Mouse (Mus musculus) neural tube, embryonic 11.5 days (tissue): Measurements from ENCODE around the gene Znrf3. TPM values are rescaled to one million over a fixed set of nuclear protein-coding genes. Genes with fewer than 3 reads are reported as not detected.

ENCODE experiments used
- ATAC-seq: fragments of 200-750 bp; cut with Nextera tagmentation; 2 replicates; pipeline ENCODE4 v1.8.0; 2017; ENCODE audit warnings: moderate number of reproducible peaks, mild to moderate bottlenecking, moderate TSS enrichment, moderate library complexity; ENCODE audit not compliant: insufficient read depth, low FRiP score, low TSS enrichment
- DNase-seq: peaks from one replicate; pipeline ENCODE4 v3.0.0-alpha.2; 2015; ENCODE audit warnings: low spot score
- H3K27ac ChIP-seq: fragments of 300-500 bp; sonication (generic); 2 replicates; pipeline ENCODE4 v1.5.1; 2014; ENCODE audit warnings: low read depth, mild to moderate bottlenecking, low read length
- H3K27me3 ChIP-seq: fragments of 300-500 bp; sonication (generic); 2 replicates; pipeline ENCODE4 v1.6.1; 2014; ENCODE audit warnings: mild to moderate bottlenecking, low read length, mixed read lengths; ENCODE audit not compliant: control insufficient read depth, insufficient read depth
- H3K36me3 ChIP-seq: fragments of 300-500 bp; sonication (generic); 2 replicates; pipeline ENCODE4 v1.6.1; 2014; ENCODE audit warnings: mild to moderate bottlenecking, low read length, moderate library complexity, mixed read lengths; ENCODE audit not compliant: control insufficient read depth, insufficient read depth
- H3K4me1 ChIP-seq: fragments of 300-500 bp; sonication (generic); 2 replicates; pipeline ENCODE4 v1.6.1; 2014; ENCODE audit warnings: low read length, mixed read lengths; ENCODE audit not compliant: control insufficient read depth, insufficient read depth
- H3K4me2 ChIP-seq: fragments of 300-500 bp; sonication (generic); 2 replicates; pipeline ENCODE4 v1.6.1; 2014; ENCODE audit warnings: low read depth, mild to moderate bottlenecking, moderate library complexity
- H3K4me3 ChIP-seq: fragments of 300-500 bp; sonication (generic); 2 replicates; pipeline ENCODE4 v1.5.1; 2014; ENCODE audit warnings: low read depth, low read length
- H3K9ac ChIP-seq: fragments of 300-500 bp; sonication (generic); 2 replicates; pipeline ENCODE4 v1.6.1; 2014; ENCODE audit warnings: mild to moderate bottlenecking, low read length
- H3K9me3 ChIP-seq: fragments of 300-500 bp; sonication (generic); 2 replicates; pipeline ENCODE4 v1.6.1; 2016; ENCODE audit warnings: low read length; ENCODE audit not compliant: control insufficient read depth
- WGBS: fragments of 180-500 bp; shearing (Covaris S2); extraction: QIAGEN DNeasy Blood & Tissue Kit; methylation state at CpG from one replicate; pipeline ENCODE4 v1.1.7; 2014; 5-methylcytosine and 5-hydroxymethylcytosine counted together
- polyA plus RNA-seq: library from polyadenylated mRNA; unstranded; fragments of >200 nt; fragmentation: Nextera tagmentation; extraction: Ambion mirVana; gene quantifications from 2 replicates; pipeline ENCODE4 v1.2.1, GENCODE M21; 2014

The Znrf3 gene
- polyA plus RNA-seq, 1 experiment from 2014 or later = 9.4 TPM

DNA sequence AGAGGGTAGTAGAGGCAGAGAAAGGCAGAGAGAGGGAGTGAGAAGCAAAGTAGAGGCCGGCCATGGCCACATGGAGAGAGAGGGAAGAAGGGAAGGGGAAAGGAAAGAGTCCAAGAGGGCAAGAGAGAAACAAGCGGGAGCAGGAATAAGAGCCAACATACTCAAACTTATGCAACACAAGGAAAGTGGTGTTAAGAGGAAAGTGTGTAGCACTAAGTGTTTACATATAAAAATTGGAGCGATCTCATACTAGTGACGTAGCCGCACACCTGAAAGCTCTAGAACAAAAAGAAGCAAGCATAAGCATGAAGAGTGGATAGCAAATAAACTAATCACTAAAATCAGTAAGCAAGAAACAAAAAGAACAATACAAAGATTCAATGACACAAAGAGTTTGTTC, 95.2 kb downstream of the Znrf3 start:
- DNase-seq = no peak
- no peak overlapping the region for H3K27ac ChIP-seq
- no peak for ATAC-seq
- H3K4me1 ChIP-seq = no peaks in the 10 kb centered on the region
- WGBS = 94% methylated on average over 5 of the region's 5 CpGs
- H3K9me3 ChIP-seq = no peaks in the 10 kb centered on the region
- H3K36me3 ChIP-seq = no peaks in the 10 kb centered on the region
- H3K9ac ChIP-seq = no peak overlapping the region
- no peaks in the 10 kb centered on the region for H3K27me3 ChIP-seq
- H3K4me2 ChIP-seq = no peak overlapping the region
- no peak overlapping the region for H3K4me3 ChIP-seq

DNA sequence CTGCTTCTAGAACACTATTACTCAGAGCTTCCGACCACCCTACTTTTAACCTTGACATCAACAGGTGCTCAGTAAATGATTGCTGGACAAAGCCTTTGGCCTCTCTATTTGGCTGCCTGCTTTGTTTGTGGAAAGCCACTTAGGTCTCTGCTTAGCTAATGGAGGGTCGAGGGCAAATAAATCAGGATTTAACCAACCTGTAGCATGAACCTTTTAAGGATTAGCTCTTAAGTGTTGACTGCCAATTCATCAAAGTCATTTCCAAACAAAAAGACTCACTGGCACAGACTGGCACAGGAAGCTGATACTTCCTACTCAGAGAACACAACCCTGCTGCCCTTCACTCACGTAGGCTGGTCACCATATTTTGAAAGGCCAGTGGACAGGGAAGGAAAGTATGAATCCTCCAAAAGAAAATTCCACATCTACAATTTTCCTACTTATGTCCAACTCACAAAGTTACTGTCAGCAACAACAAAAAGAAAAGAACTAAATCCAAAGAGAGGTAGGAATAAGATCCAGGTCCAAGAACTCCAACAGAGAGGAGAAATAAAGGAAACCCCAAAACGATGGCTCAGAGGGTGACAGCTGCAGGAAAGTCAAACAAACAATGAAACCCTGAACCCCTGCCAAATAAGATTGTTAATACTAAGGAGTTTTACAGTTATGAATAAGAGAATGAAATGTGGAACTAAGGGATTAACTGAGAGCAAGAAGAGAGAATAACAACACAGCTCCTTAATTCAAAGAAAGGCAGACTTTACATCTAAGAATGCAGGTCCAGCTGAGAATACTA, 97.6 kb downstream of the Znrf3 start:
- H3K4me2 ChIP-seq = no peak overlapping the region
- no peaks in the 10 kb centered on the region for H3K4me1 ChIP-seq
- ATAC-seq (no peak), DNase-seq (no peak)
- no peaks in the 10 kb centered on the region for H3K36me3 ChIP-seq
- H3K9me3 ChIP-seq = no peaks in the 10 kb centered on the region
- no peaks in the 10 kb centered on the region for H3K27me3 ChIP-seq
- no peak overlapping the region for H3K9ac ChIP-seq
- no peak overlapping the region for H3K4me3 ChIP-seq
- H3K27ac ChIP-seq = no peak overlapping the region
- 70% methylated on average over 4 of the region's 4 CpGs for WGBS

DNA sequence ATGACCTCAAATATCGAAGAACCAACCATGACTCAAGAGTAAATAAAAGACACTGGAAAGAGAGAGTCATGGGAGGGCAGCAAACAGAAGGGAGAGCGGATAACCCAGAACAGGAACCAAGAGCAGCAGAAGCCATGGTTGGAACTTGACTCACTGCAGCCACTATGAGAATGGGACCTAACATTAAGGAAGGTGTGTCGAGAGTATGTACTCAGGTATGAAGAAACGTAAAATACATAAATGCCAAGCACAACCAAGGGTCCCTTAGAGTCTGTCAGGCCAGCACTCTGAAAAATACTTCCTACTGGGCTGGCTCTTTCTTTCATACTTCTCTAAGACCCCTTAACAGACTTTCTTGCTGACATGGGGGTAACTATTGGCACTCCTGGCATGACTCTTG, 100.9 kb downstream of the Znrf3 start:
- Histone ChIP-seq H3K27ac (no peak overlapping the region), H3K27me3 (no peaks in the 10 kb centered on the region), H3K9me3 (no peaks in the 10 kb centered on the region), H3K4me2 (no peak overlapping the region), H3K4me1 (no peaks in the 10 kb centered on the region), H3K36me3 (no peaks in the 10 kb centered on the region), H3K9ac (no peak overlapping the region), H3K4me3 (no peak overlapping the region)
- DNase-seq (no peak), ATAC-seq (no peak)
- 93% methylated on average over 4 of the region's 4 CpGs for WGBS

DNA sequence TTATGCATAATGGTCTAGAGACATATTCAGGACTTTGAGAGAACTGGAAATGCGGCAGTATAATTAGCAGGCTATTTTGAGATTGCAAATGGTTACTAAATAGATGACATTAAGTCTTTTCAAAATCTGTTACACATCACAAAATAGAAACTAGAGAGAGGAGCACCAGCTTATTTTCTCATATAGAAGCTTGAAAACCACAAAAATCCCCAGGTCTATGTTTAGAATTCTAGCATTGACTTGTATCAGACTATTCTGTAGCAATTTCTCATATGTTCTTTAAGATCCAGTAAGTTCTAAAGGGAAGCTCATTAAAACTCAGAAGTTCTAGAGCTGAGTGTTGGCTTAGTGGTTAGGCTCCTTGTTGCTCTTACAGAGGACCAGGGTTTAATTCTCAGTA, 104.9 kb downstream of the Znrf3 start:
- no peak for DNase-seq
- H3K27ac ChIP-seq = no peak overlapping the region
- H3K36me3 ChIP-seq = no peaks in the 10 kb centered on the region
- ATAC-seq = no peak
- H3K4me3 ChIP-seq = no peak overlapping the region
- H3K4me1 ChIP-seq = no peaks in the 10 kb centered on the region
- H3K9me3 ChIP-seq = no peaks in the 10 kb centered on the region
- 96% methylated on average over 1 of the region's 1 CpGs for WGBS
- H3K4me2 ChIP-seq = no peak overlapping the region
- H3K27me3 ChIP-seq = no peaks in the 10 kb centered on the region
- no peak overlapping the region for H3K9ac ChIP-seq

DNA sequence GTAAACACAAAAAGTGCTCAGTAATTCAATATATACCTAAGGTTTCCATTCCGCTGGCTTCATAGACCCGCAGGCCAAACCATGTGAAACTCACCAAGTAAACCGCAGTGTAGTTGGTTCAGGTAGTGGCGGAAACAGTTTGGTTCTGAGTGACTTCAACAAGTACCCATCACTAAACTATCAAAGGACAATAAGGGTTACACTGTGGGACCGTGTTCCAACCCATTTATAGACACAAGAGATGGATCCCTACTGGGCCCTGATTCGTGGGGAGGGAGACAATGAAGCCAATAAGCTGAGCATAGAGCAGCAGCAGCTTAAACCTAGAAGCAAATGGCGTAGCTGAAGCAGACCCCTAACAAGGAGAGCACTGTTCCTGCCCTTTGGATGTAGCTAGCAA, 107.8 kb downstream of the Znrf3 start:
- no peak for DNase-seq
- 79% methylated on average over 7 of the region's 7 CpGs for WGBS
- ATAC-seq = no peak

DNA sequence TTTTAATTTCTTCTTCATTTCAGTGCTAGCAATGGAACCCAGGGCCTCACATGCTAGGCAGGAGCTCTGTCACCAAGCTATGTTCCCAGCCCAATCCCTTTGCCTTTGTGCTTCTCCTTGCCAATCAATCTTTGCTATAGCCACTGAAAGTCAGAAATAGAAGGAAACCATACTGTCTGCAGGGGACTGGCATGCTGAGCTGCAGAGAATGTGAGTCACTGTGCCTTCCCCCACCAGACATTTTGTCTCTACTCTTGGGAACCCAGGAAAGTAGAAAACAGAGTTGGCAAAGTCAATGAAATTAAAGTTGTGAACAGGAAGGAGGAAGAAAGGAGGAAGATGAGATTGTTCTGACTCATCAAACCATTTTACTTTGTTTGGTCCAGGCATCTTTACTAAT, 108.4 kb downstream of the Znrf3 start:
- Histone ChIP-seq H3K4me3 (no peak overlapping the region), H3K27me3 (no peaks in the 10 kb centered on the region), H3K9me3 (no peaks in the 10 kb centered on the region), H3K4me1 (no peaks in the 10 kb centered on the region), H3K9ac (no peak overlapping the region), H3K27ac (no peak overlapping the region), H3K36me3 (no peaks in the 10 kb centered on the region), H3K4me2 (no peak overlapping the region)
- DNase-seq (no peak), ATAC-seq (no peak)

More for the DNA sequence above, 107.8 kb downstream of the Znrf3 start:
- H3K27ac ChIP-seq = no peak overlapping the region
- no peak overlapping the region for H3K9ac ChIP-seq
- no peaks in the 10 kb centered on the region for H3K4me1 ChIP-seq
- no peaks in the 10 kb centered on the region for H3K27me3 ChIP-seq
- no peaks in the 10 kb centered on the region for H3K9me3 ChIP-seq
- H3K36me3 ChIP-seq = no peaks in the 10 kb centered on the region
- H3K4me2 ChIP-seq = no peak overlapping the region
- no peak overlapping the region for H3K4me3 ChIP-seq

DNA sequence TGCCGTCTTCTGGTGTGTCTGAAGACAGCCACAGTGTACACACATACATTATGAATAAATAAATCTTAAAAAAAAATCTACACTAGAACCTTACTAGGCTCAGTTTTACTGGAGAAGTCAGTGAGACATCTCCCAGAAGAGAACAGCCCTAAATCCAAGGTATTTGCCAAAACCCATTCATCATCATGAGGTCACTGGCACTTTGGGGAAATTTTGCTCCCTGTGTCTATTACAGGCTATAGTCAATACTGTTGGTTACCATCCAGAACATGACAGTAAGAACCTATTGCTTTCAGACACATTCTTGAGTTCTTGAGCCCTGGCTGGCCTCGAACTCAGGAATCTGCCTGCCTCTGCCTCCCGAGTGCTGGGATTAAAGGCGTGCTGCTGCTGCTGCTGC, 113.8 kb downstream of the Znrf3 start:
- no peak overlapping the region for H3K4me3 ChIP-seq
- H3K4me2 ChIP-seq = no peak overlapping the region
- H3K4me1 ChIP-seq = no peaks in the 10 kb centered on the region
- ATAC-seq (no peak), DNase-seq (no peak)
- no peaks in the 10 kb centered on the region for H3K27me3 ChIP-seq
- H3K9me3 ChIP-seq = no peaks in the 10 kb centered on the region
- 95% methylated on average over 4 of the region's 4 CpGs for WGBS
- no peak overlapping the region for H3K27ac ChIP-seq
- H3K9ac ChIP-seq = no peak overlapping the region
- no peaks in the 10 kb centered on the region for H3K36me3 ChIP-seq

DNA sequence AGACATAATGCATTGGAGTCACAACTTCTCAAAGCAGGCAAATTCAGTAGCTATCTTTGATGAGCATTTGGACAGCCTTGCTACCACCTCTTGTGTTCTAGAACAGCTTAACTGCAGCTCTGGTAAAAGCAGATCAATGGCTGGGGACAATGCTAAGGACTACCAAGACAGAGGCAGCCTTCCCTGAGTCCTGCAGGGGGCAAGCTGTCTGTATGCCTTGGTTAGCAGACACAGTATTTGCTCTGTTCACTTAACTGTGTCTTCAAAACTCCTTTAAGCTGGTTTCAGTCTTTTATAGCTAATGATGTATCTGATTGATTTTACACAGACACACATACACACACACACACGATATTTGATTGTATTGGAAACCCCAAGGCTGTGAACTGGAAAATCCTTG, 117.0 kb downstream of the Znrf3 start:
- H3K4me3 ChIP-seq = no peak overlapping the region
- H3K9ac ChIP-seq = no peak overlapping the region
- H3K27ac ChIP-seq = no peak overlapping the region
- no peaks in the 10 kb centered on the region for H3K27me3 ChIP-seq
- no peaks in the 10 kb centered on the region for H3K9me3 ChIP-seq
- no peak overlapping the region for H3K4me2 ChIP-seq
- H3K4me1 ChIP-seq = no peaks in the 10 kb centered on the region
- DNase-seq (no peak), ATAC-seq (no peak)
- no peaks in the 10 kb centered on the region for H3K36me3 ChIP-seq
- WGBS = 69% methylated on average over 1 of the region's 1 CpGs

DNA sequence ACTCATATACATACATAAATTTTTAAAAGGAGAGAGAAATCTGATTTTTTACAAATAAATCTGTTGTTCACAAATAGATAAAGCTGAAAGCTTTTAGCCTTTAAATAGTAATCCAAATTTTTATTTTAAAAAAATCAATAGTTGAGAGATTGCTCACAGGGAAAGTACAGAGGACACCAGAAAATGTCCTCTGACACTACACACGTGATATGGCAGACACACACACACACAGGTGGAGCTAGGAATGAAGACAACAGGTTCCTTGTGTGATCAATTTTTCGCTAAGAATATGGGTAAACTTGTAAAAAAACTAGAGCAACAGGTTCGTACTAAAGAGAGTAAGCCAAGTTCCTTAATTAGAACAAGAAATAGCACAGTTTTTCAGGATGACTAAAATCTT, 118.4 kb downstream of the Znrf3 start:
- WGBS = 96% methylated on average over 3 of the region's 3 CpGs
- no peak for ATAC-seq
- H3K4me2 ChIP-seq = no peak overlapping the region
- H3K4me3 ChIP-seq = no peak overlapping the region
- H3K9ac ChIP-seq = no peak overlapping the region
- no peak for DNase-seq
- no peaks in the 10 kb centered on the region for H3K36me3 ChIP-seq
- H3K9me3 ChIP-seq = no peaks in the 10 kb centered on the region
- H3K27me3 ChIP-seq = no peaks in the 10 kb centered on the region
- H3K27ac ChIP-seq = no peak overlapping the region
- no peaks in the 10 kb centered on the region for H3K4me1 ChIP-seq
